Mouse (Mus musculus): ENCODE data around the gene Rab1a.

GRCm38 (mm10) chr11:20248277-20248676, 47.0 kb downstream of the Rab1a start:
- TF ChIP-seq CTCF (IDR thresholded peaks at IDR 0.05; ENCODE audit: control insufficient read depth, insufficient read depth, insufficient read length) = no peak
- no peak for TF ChIP-seq USF1 (IDR thresholded peaks at IDR 0.05; ENCODE audit: low read depth)
